ENCODE assay signal across 8 mouse cellular contexts in the genomic region with DNA sequence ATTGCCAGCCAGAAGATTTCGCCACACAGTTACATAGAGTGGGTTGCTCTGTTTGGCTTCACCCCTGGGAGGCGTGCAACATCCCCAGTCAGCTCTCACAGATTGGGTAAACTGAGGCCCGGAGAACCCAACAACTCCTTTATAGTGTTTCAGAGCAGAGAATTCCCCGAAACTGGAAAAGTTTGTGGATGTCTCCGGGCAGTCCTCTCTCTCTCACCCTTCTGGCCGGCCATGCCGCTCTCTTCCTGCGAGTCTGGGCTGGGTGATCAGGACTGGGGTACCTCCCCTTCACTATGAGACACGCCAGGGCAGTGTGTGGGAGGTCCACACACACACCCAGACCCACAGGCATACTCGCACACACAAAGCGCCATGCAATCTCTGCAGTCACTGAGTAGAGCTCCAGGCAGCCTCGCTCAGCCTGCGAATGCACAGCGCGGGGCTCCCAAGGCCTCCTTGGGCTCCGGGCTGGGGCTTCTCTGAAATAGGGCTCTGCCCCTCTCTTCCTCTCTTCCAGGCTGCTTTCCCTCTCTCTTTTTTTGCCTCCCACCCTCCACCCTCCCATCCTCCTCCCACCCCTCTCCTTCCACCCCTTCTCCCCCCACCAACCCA. TPM values are rescaled to one million over a fixed set of nuclear protein-coding genes. Genes with fewer than 3 reads are reported as not detected.
DNase-seq lines count a peak whose midpoint lies in the region; ATAC-seq and TF ChIP-seq lines count a peak whose summit lies in the region.

No protein-coding gene starts in this region.

- peaks cover 8% of the 10 kb centered on the region for H3K4me1 ChIP-seq in cortical plate, adult 2 months (ENCODE audit: control insufficient read depth, insufficient read depth, low read length)
- H3K4me1 ChIP-seq in intestine, embryonic 15.5 days (replicated peaks) = peaks cover 13% of the 10 kb centered on the region
- H3K4me1 ChIP-seq in limb, embryonic 10.5 days = peaks cover 36% of the 10 kb centered on the region

- peak; percentile 45; the same call in 1 of the 2 replicates for TF ChIP-seq POLR2A in cortical plate, adult 2 months (IDR thresholded peaks at IDR 0.05; ENCODE audit: extremely low read depth, insufficient read depth, low read length)

- peak; percentile 69 for ATAC-seq in intestine, embryonic 15.5 days
- ATAC-seq in megakaryocyte-erythroid progenitor cell, adult 5-6 weeks (replicated peaks; ENCODE audit: low FRiP score, low TSS enrichment, poor library complexity, severe bottlenecking) = 0 out of 2 replicates have a peak, but pooled peaks have one; percentile 16
- no peak for ATAC-seq in erythroid progenitor cell, adult 5-6 weeks (replicated peaks; ENCODE audit: low FRiP score, poor library complexity, severe bottlenecking)

- H3K4me3 ChIP-seq in cortical plate, adult 2 months (ENCODE audit: insufficient read depth, low read length) = peak overlapping the region; percentile 45
- peak overlapping the region; percentile 57 for H3K4me3 ChIP-seq in intestine, embryonic 15.5 days (replicated peaks)
- peak overlapping the region; percentile 76 for H3K4me3 ChIP-seq in limb, embryonic 10.5 days

- H3K27me3 ChIP-seq in intestine, embryonic 15.5 days (replicated peaks) = no peaks in the 10 kb centered on the region
- no peaks in the 10 kb centered on the region for H3K27me3 ChIP-seq in limb, embryonic 10.5 days (ENCODE audit: low read depth, poor library complexity, severe bottlenecking)

- no peak for TF ChIP-seq CTCF in cortical plate, adult 2 months (IDR thresholded peaks at IDR 0.05; ENCODE audit: extremely low read depth, insufficient read depth, low read length)

- no peak overlapping the region for H3K27ac ChIP-seq in cortical plate, adult 2 months (ENCODE audit: insufficient read depth, low read length)
- H3K27ac ChIP-seq in intestine, embryonic 15.5 days = peak overlapping the region; percentile 95
- H3K27ac ChIP-seq in limb, embryonic 10.5 days = peak overlapping the region; percentile 95

- H3K9me3 ChIP-seq in intestine, embryonic 15.5 days = no peaks in the 10 kb centered on the region
- H3K9me3 ChIP-seq in limb, embryonic 10.5 days (replicated peaks) = no peaks in the 10 kb centered on the region; the same call in 1 of the 2 replicates

- peak overlapping the region; percentile 78 for H3K9ac ChIP-seq in intestine, embryonic 15.5 days

- H3K36me3 ChIP-seq in intestine, embryonic 15.5 days = no peaks in the 10 kb centered on the region
- H3K36me3 ChIP-seq in limb, embryonic 10.5 days = no peaks in the 10 kb centered on the region

- peak overlapping the region; percentile 82 for H3K4me2 ChIP-seq in intestine, embryonic 15.5 days (replicated peaks)

- DNase-seq in adrenal gland, adult 8-10 months = peak; percentile 32
- DNase-seq in gastrocnemius, postnatal 36 days = peak; percentile 10 to 46
- peak; percentile 74 for DNase-seq in limb, embryonic 10.5 days (ENCODE audit: low spot score)
- DNase-seq in right cerebral cortex, postnatal 4 days = peak; percentile 51

- intact Hi-C loops in gastrocnemius, postnatal 36 days (cut with DNase I) = loop anchor here (1.0 kb wide), 1 partner anchor 70 kb away; no protein-coding TSS in a partner anchor

- under 1% methylated on average over 16 of the region's 16 CpGs for WGBS in intestine, embryonic 15.5 days
- 4% methylated on average over 16 of the region's 16 CpGs for WGBS in limb, embryonic 10.5 days

RNA-seq across cellular contexts. Expression of a gene that starts 0.7 kb away (rescaled TPM):
- total RNA-seq in adrenal gland, adult 8-10 months (2022) = 10 to 100 TPM; 19.2 to 27.4 (median 25.3) TPM
- 17.3 and 18.7 TPM in 2 replicates for polyA plus RNA-seq in cortical plate, adult 2 months (2012; rRNA removed)
- 1 to 10 TPM; 2.4 to 3.6 TPM for total RNA-seq in gastrocnemius, postnatal 36 days (2021)
- polyA plus RNA-seq in intestine, embryonic 15.5 days (2015; fragmentation: Nextera tagmentation; extraction: Ambion mirVana) = 46.2 and 47.0 TPM in 2 replicates
- 63.0 and 74.2 TPM in 2 replicates for polyA plus RNA-seq in limb, embryonic 10.5 days (2016; fragmentation: Nextera tagmentation; extraction: Ambion mirVana)
- total RNA-seq in megakaryocyte-erythroid progenitor cell, adult 5-6 weeks (2014; fragmentation: Nextera tagmentation) = 5.4 and 13.9 TPM in 2 replicates
- 0.66 and 1.5 TPM in 2 replicates for total RNA-seq in megakaryocyte-erythroid progenitor cell, adult 5-6 weeks (2017)
- total RNA-seq in erythroid progenitor cell, adult 5-6 weeks (2015; ENCODE audit: low replicate concordance) = 14.4 and 45.7 TPM in 2 replicates
- total RNA-seq in erythroid progenitor cell, adult 5-6 weeks (2017; ENCODE audit: low replicate concordance) = 0.13 and 0.76 TPM in 2 replicates
